Mouse (Mus musculus): ENCODE measurements at regions not wholly inside any gene's neighbourhood (a gene's known extent, or its start where the extent isn't known, plus 50 kb on each side); places are given as distances from the start of the nearest gene placed in this dataset.
A peak's percentile ranks its signal among the peaks of the same experiment; 100 is the strongest.

DNA sequence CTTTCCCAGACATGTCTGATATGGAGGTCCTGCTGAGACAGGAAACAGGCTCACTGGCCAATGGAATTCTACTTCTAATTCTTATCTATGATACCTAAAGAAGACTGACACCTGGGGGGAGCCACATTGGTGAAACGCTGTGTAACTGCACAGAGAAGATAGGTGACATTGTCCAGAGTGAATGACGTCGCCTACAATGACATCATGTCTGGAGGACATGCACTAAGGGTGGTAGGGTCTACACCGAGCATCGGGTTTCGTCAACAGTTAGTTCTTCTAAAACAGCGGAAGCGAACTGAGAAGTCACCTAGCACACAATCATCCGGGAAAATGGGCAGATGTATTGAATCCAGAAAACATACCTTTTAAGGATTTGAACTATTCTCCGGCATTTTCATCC lies 402.7 kb upstream of the Map3k7 start:
- H3K9ac ChIP-seq (ENCODE audit: low read length) = no peak overlapping the region
- no peak for ATAC-seq (ENCODE audit: low FRiP score)

DNA sequence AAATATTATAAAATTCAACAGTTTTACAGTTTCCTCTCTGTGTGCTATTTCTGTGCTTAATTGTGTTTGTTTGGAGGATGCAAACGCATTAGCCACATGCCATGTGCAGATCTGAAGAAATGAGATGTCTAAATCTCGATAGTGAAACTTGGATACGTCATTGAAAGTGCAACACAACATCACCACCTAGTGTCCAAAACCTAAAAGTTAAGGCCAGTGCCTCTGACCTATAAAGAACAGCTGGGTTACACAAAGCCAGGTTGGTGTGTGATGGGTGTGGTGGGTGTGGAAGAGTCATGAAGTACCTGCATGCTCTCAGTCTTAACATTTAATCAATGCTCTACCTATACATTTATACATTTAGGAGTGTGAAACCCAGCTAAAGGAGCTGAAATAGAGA lies 402.1 kb upstream of the Map3k7 start:
- Histone ChIP-seq H3K4me1 (ENCODE audit: control insufficient read depth, insufficient read depth, low read length) (no peaks in the 10 kb centered on the region), H3K27ac (ENCODE audit: low read depth, low read length) (no peak overlapping the region), H3K36me3 (ENCODE audit: control insufficient read depth, insufficient read depth, low read length) (no peaks in the 10 kb centered on the region), H3K9me3 (ENCODE audit: control insufficient read depth, low read length) (no peaks in the 10 kb centered on the region), H3K27me3 (ENCODE audit: control insufficient read depth, insufficient read depth, low read length) (no peaks in the 10 kb centered on the region), H3K4me3 (ENCODE audit: low read depth, low read length) (no peak overlapping the region), H3K4me2 (no peak overlapping the region), H3K9ac (ENCODE audit: low read length) (no peak overlapping the region)
- DNase-seq (ENCODE audit: low spot score, missing footprints) (peak; percentile 90), ATAC-seq (ENCODE audit: low FRiP score) (no peak)
- WGBS = 39% methylated on average over 3 of the region's 3 CpGs

More for the DNA sequence above, 402.7 kb upstream of the Map3k7 start:
- H3K27me3 ChIP-seq (ENCODE audit: control insufficient read depth, insufficient read depth, low read length) = no peaks in the 10 kb centered on the region
- no peak overlapping the region for H3K4me2 ChIP-seq
- no peaks in the 10 kb centered on the region for H3K4me1 ChIP-seq (ENCODE audit: control insufficient read depth, insufficient read depth, low read length)
- H3K36me3 ChIP-seq (ENCODE audit: control insufficient read depth, insufficient read depth, low read length) = no peaks in the 10 kb centered on the region
- 91% methylated on average over 10 of the region's 10 CpGs for WGBS
- DNase-seq (ENCODE audit: low spot score, missing footprints) = no peak
- no peak overlapping the region for H3K4me3 ChIP-seq (ENCODE audit: low read depth, low read length)
- no peak overlapping the region for H3K27ac ChIP-seq (ENCODE audit: low read depth, low read length)
- no peaks in the 10 kb centered on the region for H3K9me3 ChIP-seq (ENCODE audit: control insufficient read depth, low read length)

DNA sequence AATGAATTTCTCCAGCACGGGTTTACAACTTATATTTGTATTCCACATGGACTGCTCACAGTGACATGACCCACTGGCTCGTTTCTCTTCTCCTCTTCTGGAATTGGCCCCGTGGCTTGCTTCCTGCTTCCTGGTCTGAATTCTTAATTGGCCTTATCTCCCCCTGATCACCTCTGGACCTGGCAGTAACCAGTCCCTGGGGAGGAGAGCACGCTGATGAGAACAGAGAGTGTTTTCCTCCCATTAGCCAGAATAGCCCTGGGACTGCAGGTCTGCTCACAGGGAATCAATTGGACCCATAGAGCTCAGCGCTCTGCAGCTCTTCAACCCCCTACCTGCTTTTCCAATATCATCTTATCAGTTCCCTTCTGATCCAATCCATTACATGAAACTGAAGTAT lies 397.7 kb upstream of the Map3k7 start:
- peaks cover 2% of the 10 kb centered on the region; the same call in 1 of the 2 replicates for H3K4me1 ChIP-seq (ENCODE audit: control insufficient read depth, insufficient read depth, low read length)
- ATAC-seq (ENCODE audit: low FRiP score) = no peak
- no peaks in the 10 kb centered on the region for H3K9me3 ChIP-seq (ENCODE audit: control insufficient read depth, low read length)
- no peaks in the 10 kb centered on the region for H3K27me3 ChIP-seq (ENCODE audit: control insufficient read depth, insufficient read depth, low read length)
- no peak for DNase-seq (ENCODE audit: low spot score, missing footprints)
- no peaks in the 10 kb centered on the region for H3K36me3 ChIP-seq (ENCODE audit: control insufficient read depth, insufficient read depth, low read length)
- no peak overlapping the region for H3K27ac ChIP-seq (ENCODE audit: low read depth, low read length)
- H3K4me2 ChIP-seq = no peak overlapping the region
- H3K4me3 ChIP-seq (ENCODE audit: low read depth, low read length) = no peak overlapping the region
- 63% methylated on average over 5 of the region's 5 CpGs for WGBS
- H3K9ac ChIP-seq (ENCODE audit: low read length) = no peak overlapping the region

DNA sequence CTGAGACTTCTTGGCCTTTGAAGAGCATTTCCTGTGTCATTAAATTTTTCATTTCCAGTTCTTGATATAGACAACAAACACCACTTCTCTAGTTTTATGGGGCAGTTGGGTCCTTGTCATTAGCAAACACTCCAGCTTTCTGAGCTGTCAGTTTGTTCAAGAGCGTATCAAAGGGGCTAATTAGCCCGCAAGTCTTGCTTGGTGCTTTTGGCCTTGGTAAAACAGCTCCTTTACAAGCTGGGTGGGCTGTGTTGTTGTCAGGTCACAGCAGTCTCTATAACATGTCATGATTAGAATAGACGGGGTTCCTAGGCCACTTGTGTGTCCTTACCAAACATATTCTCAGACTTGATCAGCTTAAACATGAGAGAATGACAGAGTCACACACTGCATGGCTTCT lies 397.1 kb upstream of the Map3k7 start:
- H3K36me3 ChIP-seq (ENCODE audit: control insufficient read depth, insufficient read depth, low read length) = no peaks in the 10 kb centered on the region
- no peak for DNase-seq (ENCODE audit: low spot score, missing footprints)
- 46% methylated on average over 3 of the region's 3 CpGs for WGBS

DNA sequence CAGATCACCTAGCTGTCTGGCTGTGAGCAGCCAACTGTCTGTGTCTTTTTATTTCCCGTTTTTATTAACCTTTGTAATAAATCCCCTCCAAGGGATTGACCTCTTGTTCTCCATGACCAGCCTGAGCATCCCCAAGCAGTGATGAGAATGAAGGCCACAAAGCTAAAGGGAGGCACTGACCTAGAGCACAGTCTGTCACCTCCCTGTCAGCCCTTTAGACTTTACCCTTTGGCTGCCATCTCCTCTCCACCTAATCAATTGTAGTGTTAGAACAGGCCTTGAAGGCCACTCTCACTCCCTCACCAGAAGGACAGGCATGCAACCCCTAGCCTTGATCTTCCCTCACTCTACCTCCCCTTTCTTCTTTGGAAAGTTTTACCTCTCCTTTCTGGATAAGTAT lies 394.2 kb upstream of the Map3k7 start:
- DNase-seq (ENCODE audit: low spot score, missing footprints) = no peak
- no peak overlapping the region for H3K9ac ChIP-seq (ENCODE audit: low read length)

More for the DNA sequence above, 397.1 kb upstream of the Map3k7 start:
- Histone ChIP-seq H3K4me1 (ENCODE audit: control insufficient read depth, insufficient read depth, low read length) (peaks cover 2% of the 10 kb centered on the region; the same call in 1 of the 2 replicates), H3K27ac (ENCODE audit: low read depth, low read length) (no peak overlapping the region), H3K4me3 (ENCODE audit: low read depth, low read length) (no peak overlapping the region), H3K27me3 (ENCODE audit: control insufficient read depth, insufficient read depth, low read length) (no peaks in the 10 kb centered on the region), H3K9ac (ENCODE audit: low read length) (no peak overlapping the region), H3K9me3 (ENCODE audit: control insufficient read depth, low read length) (no peaks in the 10 kb centered on the region), H3K4me2 (no peak overlapping the region)
- no peak for ATAC-seq (ENCODE audit: low FRiP score)

DNA sequence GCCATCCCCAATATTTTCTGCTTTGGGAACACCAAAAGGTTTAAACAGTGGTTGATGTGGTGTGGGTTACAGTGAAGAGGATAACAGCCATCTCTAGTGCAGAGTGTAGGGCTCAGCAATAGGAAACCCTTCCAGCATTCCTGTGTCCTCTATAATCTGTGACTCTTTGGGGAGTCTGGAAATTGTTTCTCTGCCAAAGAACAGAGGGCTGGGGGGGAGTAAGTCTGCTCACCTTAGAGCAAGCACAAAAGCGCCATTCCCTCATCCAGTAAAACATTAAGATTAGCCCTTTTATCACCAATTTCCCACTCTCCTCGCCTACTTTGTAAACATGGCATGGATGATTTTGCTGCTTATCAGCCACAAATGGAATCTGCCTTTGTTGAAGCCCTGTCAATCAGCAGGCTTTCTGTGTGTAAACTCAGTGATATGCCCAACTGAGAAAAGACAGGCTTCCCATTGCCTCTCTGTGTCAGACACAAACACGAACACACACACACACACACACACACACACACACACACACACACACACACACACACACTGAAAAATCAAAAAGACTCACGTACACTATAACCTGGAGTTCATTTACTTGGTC lies 386.8 kb upstream of the Map3k7 start:
- H3K9ac ChIP-seq (ENCODE audit: low read length) = no peak overlapping the region
- H3K36me3 ChIP-seq (ENCODE audit: control insufficient read depth, insufficient read depth, low read length) = no peaks in the 10 kb centered on the region
- H3K9me3 ChIP-seq (ENCODE audit: control insufficient read depth, low read length) = no peaks in the 10 kb centered on the region
- 57% methylated on average over 4 of the region's 4 CpGs for WGBS
- no peak overlapping the region for H3K27ac ChIP-seq (ENCODE audit: low read depth, low read length)
- DNase-seq (ENCODE audit: low spot score, missing footprints) (no peak), ATAC-seq (ENCODE audit: low FRiP score) (no peak)
- H3K4me3 ChIP-seq (ENCODE audit: low read depth, low read length) = no peak overlapping the region
- H3K4me1 ChIP-seq (ENCODE audit: control insufficient read depth, insufficient read depth, low read length) = no peaks in the 10 kb centered on the region
- H3K27me3 ChIP-seq (ENCODE audit: control insufficient read depth, insufficient read depth, low read length) = no peaks in the 10 kb centered on the region
- no peak overlapping the region for H3K4me2 ChIP-seq

More for the DNA sequence above, 394.2 kb upstream of the Map3k7 start:
- H3K9me3 ChIP-seq (ENCODE audit: control insufficient read depth, low read length) = no peaks in the 10 kb centered on the region
- H3K4me2 ChIP-seq = no peak overlapping the region
- H3K27me3 ChIP-seq (ENCODE audit: control insufficient read depth, insufficient read depth, low read length) = no peaks in the 10 kb centered on the region
- H3K36me3 ChIP-seq (ENCODE audit: control insufficient read depth, insufficient read depth, low read length) = no peaks in the 10 kb centered on the region
- peaks cover 2% of the 10 kb centered on the region; the same call in 1 of the 2 replicates for H3K4me1 ChIP-seq (ENCODE audit: control insufficient read depth, insufficient read depth, low read length)
- ATAC-seq (ENCODE audit: low FRiP score) = no peak
- no peak overlapping the region for H3K4me3 ChIP-seq (ENCODE audit: low read depth, low read length)
- H3K27ac ChIP-seq (ENCODE audit: low read depth, low read length) = no peak overlapping the region
- 74% methylated on average over 1 of the region's 1 CpGs for WGBS

DNA sequence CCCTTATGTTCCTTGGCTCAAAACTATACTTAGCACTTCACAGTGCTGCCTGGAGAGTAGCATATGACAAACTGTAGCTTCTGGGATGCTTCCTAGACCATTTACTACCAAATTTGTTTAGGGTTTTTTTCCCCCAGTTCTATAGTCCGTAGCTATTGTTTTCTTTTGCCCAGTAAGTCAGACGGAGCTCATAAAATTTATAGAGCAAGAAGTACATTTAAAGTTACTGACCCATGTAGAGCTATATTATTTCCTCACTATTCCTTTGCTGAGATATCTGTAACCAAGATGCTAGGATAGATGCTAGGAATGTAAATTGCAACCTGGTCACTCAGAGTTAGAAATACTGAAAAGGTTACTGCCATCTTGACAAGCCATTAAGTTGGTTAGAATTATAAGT lies 380.4 kb upstream of the Map3k7 start:
- Histone ChIP-seq H3K27ac (ENCODE audit: low read depth, low read length) (no peak overlapping the region), H3K9me3 (ENCODE audit: control insufficient read depth, low read length) (no peaks in the 10 kb centered on the region), H3K9ac (ENCODE audit: low read length) (no peak overlapping the region), H3K36me3 (ENCODE audit: control insufficient read depth, insufficient read depth, low read length) (no peaks in the 10 kb centered on the region), H3K4me1 (ENCODE audit: control insufficient read depth, insufficient read depth, low read length) (no peaks in the 10 kb centered on the region), H3K4me2 (no peak overlapping the region), H3K27me3 (ENCODE audit: control insufficient read depth, insufficient read depth, low read length) (no peaks in the 10 kb centered on the region), H3K4me3 (ENCODE audit: low read depth, low read length) (no peak overlapping the region)
- no peak for ATAC-seq (ENCODE audit: low FRiP score)
- DNase-seq (ENCODE audit: low spot score, missing footprints) = no peak
- 88% methylated on average over 2 of the region's 2 CpGs for WGBS

DNA sequence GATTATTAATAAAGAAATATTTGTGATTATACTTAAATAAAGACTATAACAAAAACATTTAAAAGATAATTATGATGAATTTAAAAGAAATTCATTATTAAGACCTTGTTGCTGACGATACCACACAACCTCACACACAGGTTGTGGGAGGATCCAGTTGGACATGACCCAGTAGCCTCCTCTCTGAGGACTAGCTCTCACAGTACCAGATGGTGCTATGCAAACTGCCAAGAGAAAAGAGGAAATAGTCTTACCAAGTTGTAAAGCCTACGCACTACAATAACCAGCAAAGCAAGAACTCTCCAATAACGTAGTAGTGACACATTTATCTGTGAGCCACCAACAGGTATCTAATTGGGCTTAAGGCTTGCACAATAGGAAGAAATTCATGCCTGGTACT lies 379.7 kb upstream of the Map3k7 start:
- ATAC-seq (ENCODE audit: low FRiP score) = no peak
- H3K4me1 ChIP-seq (ENCODE audit: control insufficient read depth, insufficient read depth, low read length) = no peaks in the 10 kb centered on the region

DNA sequence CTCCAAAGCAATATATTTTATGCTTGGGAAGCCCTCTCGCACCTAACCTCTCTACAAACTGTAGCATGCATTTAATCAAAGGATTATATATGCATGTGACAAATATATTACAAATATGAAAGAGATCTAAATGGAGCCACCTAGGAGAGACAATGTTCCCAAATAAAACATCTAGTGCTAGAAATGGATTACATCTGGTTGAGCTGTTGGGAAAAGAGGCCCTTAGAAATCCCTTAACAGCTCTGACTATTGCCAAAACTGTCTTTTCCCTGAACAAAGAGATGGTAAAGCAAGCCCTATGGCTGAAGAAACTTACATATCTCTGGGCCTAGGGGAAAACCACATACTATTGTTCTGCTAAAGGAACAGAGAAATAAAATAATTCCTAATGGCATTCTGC lies 369.8 kb upstream of the Map3k7 start:
- no peak for ATAC-seq (ENCODE audit: low FRiP score)
- no peaks in the 10 kb centered on the region for H3K36me3 ChIP-seq (ENCODE audit: control insufficient read depth, insufficient read depth, low read length)
- H3K9me3 ChIP-seq (ENCODE audit: control insufficient read depth, low read length) = no peaks in the 10 kb centered on the region
- no peaks in the 10 kb centered on the region for H3K27me3 ChIP-seq (ENCODE audit: control insufficient read depth, insufficient read depth, low read length)
- WGBS = 88% methylated on average over 1 of the region's 1 CpGs
- H3K4me2 ChIP-seq = no peak overlapping the region
- H3K4me3 ChIP-seq (ENCODE audit: low read depth, low read length) = no peak overlapping the region
- no peak for DNase-seq (ENCODE audit: low spot score, missing footprints)
- H3K27ac ChIP-seq (ENCODE audit: low read depth, low read length) = no peak overlapping the region
- H3K4me1 ChIP-seq (ENCODE audit: control insufficient read depth, insufficient read depth, low read length) = no peaks in the 10 kb centered on the region
- no peak overlapping the region for H3K9ac ChIP-seq (ENCODE audit: low read length)

More for the DNA sequence above, 379.7 kb upstream of the Map3k7 start:
- H3K9ac ChIP-seq (ENCODE audit: low read length) = no peak overlapping the region
- no peaks in the 10 kb centered on the region for H3K9me3 ChIP-seq (ENCODE audit: control insufficient read depth, low read length)
- DNase-seq (ENCODE audit: low spot score, missing footprints) = no peak
- H3K4me3 ChIP-seq (ENCODE audit: low read depth, low read length) = no peak overlapping the region
- H3K4me2 ChIP-seq = no peak overlapping the region
- H3K27ac ChIP-seq (ENCODE audit: low read depth, low read length) = no peak overlapping the region
- no peaks in the 10 kb centered on the region for H3K36me3 ChIP-seq (ENCODE audit: control insufficient read depth, insufficient read depth, low read length)
- H3K27me3 ChIP-seq (ENCODE audit: control insufficient read depth, insufficient read depth, low read length) = no peaks in the 10 kb centered on the region
- 91% methylated on average over 3 of the region's 3 CpGs for WGBS

Measured in midbrain, embryonic 11.5 days (tissue).